Comparison of ENCODE assay signal across 25 mouse cellular contexts in the genomic region with DNA sequence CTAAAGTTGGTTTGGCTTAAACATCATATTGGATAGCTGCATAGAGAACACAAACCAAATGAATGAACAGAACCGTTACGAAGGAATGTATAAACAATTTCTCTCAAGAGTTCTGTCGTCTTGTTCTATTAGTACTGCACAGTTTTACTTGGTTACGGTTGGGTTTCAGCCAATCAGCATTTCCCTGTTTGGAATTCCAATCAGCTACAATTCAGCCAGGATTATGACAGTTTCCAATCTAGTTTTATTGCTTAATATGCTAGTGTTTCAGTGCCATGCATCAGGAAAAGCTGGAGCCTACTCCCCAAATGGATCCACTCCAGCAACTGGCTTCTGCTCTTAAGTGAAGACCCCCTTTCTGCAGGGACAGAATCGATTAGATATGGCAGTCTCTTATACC.
A peak's percentile ranks its signal among the peaks of the same experiment; 100 is the strongest.
DNase-seq lines count a peak whose midpoint lies in the region; ATAC-seq and TF ChIP-seq lines count a peak whose summit lies in the region.
"Had no signal": no experiment of that assay in that cellular context is flagged by ENCODE, and none has a peak within 500 bp of the region (broad histone marks: within the 10 kb centered on the region; RNA-seq: fewer than 3 reads in every experiment).

No protein-coding gene starts in this region.

- no peak overlapping the region for H3K4me2 ChIP-seq in embryonic facial prominence, embryonic 14.5 days (ENCODE audit: low read depth, low read length)
- H3K4me2 ChIP-seq in forebrain, postnatal 0 days (ENCODE audit: low read depth), result no peak overlapping the region
- no peak overlapping the region for H3K4me2 ChIP-seq in forebrain, embryonic 16.5 days (ENCODE audit: low read length)
- H3K4me2 ChIP-seq: embryonic facial prominence, embryonic 13.5 days; forebrain, embryonic 12.5 days; forebrain, embryonic 15.5 days had no signal

- TF ChIP-seq POLR2A in brain, embryonic 14.5 days (IDR thresholded peaks at IDR 0.05; ENCODE audit: borderline replicate concordance, extremely low read depth, insufficient read depth, insufficient read length, poor library complexity, severe bottlenecking), result no peak

- no peak overlapping the region for H3K4me3 ChIP-seq in embryonic facial prominence, embryonic 14.5 days (ENCODE audit: low read depth, low read length)
- no peak overlapping the region for H3K4me3 ChIP-seq in embryonic facial prominence, embryonic 10.5 days
- no peak overlapping the region for H3K4me3 ChIP-seq in forebrain, postnatal 0 days (ENCODE audit: low read depth, low read length)
- no peak overlapping the region for H3K4me3 ChIP-seq in forebrain, embryonic 16.5 days (replicated peaks; ENCODE audit: low read length)
- H3K4me3 ChIP-seq: embryonic facial prominence, embryonic 13.5 days; forebrain, embryonic 12.5 days; forebrain, embryonic 15.5 days had no signal

- H3K4me1 ChIP-seq in embryonic facial prominence, embryonic 14.5 days (ENCODE audit: control insufficient read depth, insufficient read depth, low read length), result no peaks in the 10 kb centered on the region
- H3K4me1 ChIP-seq in embryonic facial prominence, embryonic 10.5 days, result no peaks in the 10 kb centered on the region
- no peaks in the 10 kb centered on the region for H3K4me1 ChIP-seq in forebrain, postnatal 0 days (ENCODE audit: insufficient read depth)
- H3K4me1 ChIP-seq in forebrain, embryonic 16.5 days (replicated peaks; ENCODE audit: control insufficient read depth, insufficient read depth, low read length), result no peaks in the 10 kb centered on the region
- H3K4me1 ChIP-seq: forebrain, embryonic 12.5 days; forebrain, embryonic 15.5 days had no signal

- no peaks in the 10 kb centered on the region for H3K27me3 ChIP-seq in embryonic facial prominence, embryonic 14.5 days (replicated peaks; ENCODE audit: control insufficient read depth, insufficient read depth, low read length)
- no peaks in the 10 kb centered on the region for H3K27me3 ChIP-seq in embryonic facial prominence, embryonic 10.5 days (replicated peaks; ENCODE audit: low read depth, poor library complexity, severe bottlenecking)
- H3K27me3 ChIP-seq in forebrain, postnatal 0 days (ENCODE audit: insufficient read depth, low read length), result no peaks in the 10 kb centered on the region
- no peaks in the 10 kb centered on the region for H3K27me3 ChIP-seq in forebrain, embryonic 16.5 days (replicated peaks; ENCODE audit: control insufficient read depth, insufficient read depth, low read length)
- H3K27me3 ChIP-seq: CH12.LX; embryonic facial prominence, embryonic 13.5 days; forebrain, embryonic 12.5 days; forebrain, embryonic 15.5 days; Patski had no signal

- no peak overlapping the region for H3K9ac ChIP-seq in embryonic facial prominence, embryonic 14.5 days (ENCODE audit: low read depth, low read length)
- no peak overlapping the region for H3K9ac ChIP-seq in forebrain, postnatal 0 days
- H3K9ac ChIP-seq in forebrain, embryonic 16.5 days (replicated peaks; ENCODE audit: low read depth, low read length), result no peak overlapping the region
- H3K9ac ChIP-seq: embryonic facial prominence, embryonic 13.5 days; forebrain, embryonic 12.5 days; forebrain, embryonic 15.5 days had no signal

- H3K9me3 ChIP-seq in embryonic facial prominence, embryonic 14.5 days (ENCODE audit: control insufficient read depth, low read length), result no peaks in the 10 kb centered on the region
- H3K9me3 ChIP-seq in embryonic facial prominence, embryonic 10.5 days, result no peaks in the 10 kb centered on the region
- H3K9me3 ChIP-seq in forebrain, postnatal 0 days (ENCODE audit: low read length), result no peaks in the 10 kb centered on the region
- no peaks in the 10 kb centered on the region for H3K9me3 ChIP-seq in forebrain, embryonic 16.5 days (ENCODE audit: control insufficient read depth, low read length)
- H3K9me3 ChIP-seq: embryonic facial prominence, embryonic 13.5 days; forebrain, embryonic 12.5 days; forebrain, embryonic 15.5 days; G1E had no signal

- no peak for ATAC-seq in embryonic facial prominence, embryonic 14.5 days (ENCODE audit: low read depth)
- no peak for ATAC-seq in forebrain, postnatal 0 days
- ATAC-seq in forebrain, embryonic 16.5 days, result no peak
- ATAC-seq: activated CD4-positive, CD25-positive, alpha-beta regulatory T cell, adult 4 months; CD4-positive, CD25-positive, alpha-beta regulatory T cell, adult 4 months; forebrain, embryonic 15.5 days; Patski had no signal

- no peak overlapping the region for H3K27ac ChIP-seq in embryonic facial prominence, embryonic 14.5 days (replicated peaks; ENCODE audit: low read depth, low read length)
- no peak overlapping the region for H3K27ac ChIP-seq in embryonic facial prominence, embryonic 10.5 days (replicated peaks)
- H3K27ac ChIP-seq in forebrain, postnatal 0 days (ENCODE audit: low read depth, low read length), result no peak overlapping the region
- no peak overlapping the region for H3K27ac ChIP-seq in forebrain, embryonic 16.5 days (ENCODE audit: low read length)
- H3K27ac ChIP-seq: embryonic facial prominence, embryonic 13.5 days; forebrain, embryonic 12.5 days; forebrain, embryonic 15.5 days had no signal

- peak; percentile 75 for DNase-seq in embryonic facial prominence, embryonic 14.5 days (ENCODE audit: low spot score)
- DNase-seq in embryonic facial prominence, embryonic 10.5 days (ENCODE audit: low spot score), result no peak
- peak; percentile 54 for DNase-seq in forebrain, postnatal 0 days
- peak; percentile 0 for DNase-seq in lung, postnatal 36 days
- no peak for DNase-seq in lung, postnatal 10 days
- peak; percentile 42 for DNase-seq in brain, embryonic 14.5 days (ENCODE audit: low read depth)
- DNase-seq in kidney, postnatal 10 days, result no peak
- DNase-seq: adrenal gland, adult 8-10 months; adrenal gland, postnatal 14 days; adrenal gland, postnatal 36 days; B cell, adult 2 months; cerebellum, adult 11-12 months; cerebellum, adult 2 months; cerebellum, adult 9-10 months; cerebellum, postnatal 10 days; cerebellum, postnatal 25 days had no signal

- 60% methylated on average over 5 of the region's 5 CpGs for WGBS in embryonic facial prominence, embryonic 14.5 days
- 87% methylated on average over 5 of the region's 5 CpGs for WGBS in embryonic facial prominence, embryonic 10.5 days
- 64% methylated on average over 5 of the region's 5 CpGs for WGBS in forebrain, postnatal 0 days
- WGBS in forebrain, embryonic 16.5 days, result 71% methylated on average over 5 of the region's 5 CpGs

- no peaks in the 10 kb centered on the region for H3K36me3 ChIP-seq in embryonic facial prominence, embryonic 14.5 days (ENCODE audit: control insufficient read depth, insufficient read depth, low read length)
- no peaks in the 10 kb centered on the region for H3K36me3 ChIP-seq in embryonic facial prominence, embryonic 10.5 days (replicated peaks)
- no peaks in the 10 kb centered on the region for H3K36me3 ChIP-seq in forebrain, postnatal 0 days (ENCODE audit: insufficient read depth)
- no peaks in the 10 kb centered on the region for H3K36me3 ChIP-seq in forebrain, embryonic 16.5 days (ENCODE audit: control insufficient read depth, insufficient read depth)
- H3K36me3 ChIP-seq: embryonic facial prominence, embryonic 13.5 days; forebrain, embryonic 12.5 days; forebrain, embryonic 15.5 days; G1E had no signal

- TF ChIP-seq CTCF in forebrain, postnatal 0 days (IDR thresholded peaks at IDR 0.05; ENCODE audit: low read depth), result no peak
- no peak for TF ChIP-seq CTCF in brain, embryonic 14.5 days (IDR thresholded peaks at IDR 0.05; ENCODE audit: borderline replicate concordance, extremely low read depth, insufficient read depth, insufficient read length)

Comparison
In these comparisons a context has a peak if more than half of its experiments do, and no peak if none do; other contexts are left out.
1. DNase-seq: peak in embryonic facial prominence, embryonic 14.5 days (single experiment), forebrain, postnatal 0 days (single experiment), lung, postnatal 36 days (single experiment) and brain, embryonic 14.5 days (single experiment); none in embryonic facial prominence, embryonic 10.5 days (single experiment), lung, postnatal 10 days (single experiment) and kidney, postnatal 10 days (single experiment).